Mouse (Mus musculus) hindbrain, embryonic 11.5 days (tissue): ENCODE measurements around the gene Ap3s2. TPM values are rescaled to one million over a fixed set of nuclear protein-coding genes. Genes with fewer than 3 reads are reported as not detected.

Experiments
- polyA plus RNA-seq: library from polyadenylated mRNA; unstranded; fragments of >200 nt; fragmentation: Nextera tagmentation; extraction: Ambion mirVana; gene quantifications from 2 replicates; pipeline ENCODE4 v1.2.1, GENCODE M21; 2014

Gene Ap3s2
- polyA plus RNA-seq, 1 experiment from 2014 or later, result 46.6 TPM

Other genes starting within 250 kb of the Ap3s2 start
- gene Kif7, start 204.9 kb downstream of the Ap3s2 start, polyA plus RNA-seq, result 2.7 and 3.0 TPM in 2 replicates
- gene Plin1, start 187.7 kb downstream of the Ap3s2 start, polyA plus RNA-seq, result not detected in 2 replicates
- gene Pex11a, start 177.5 kb downstream of the Ap3s2 start, polyA plus RNA-seq, result 7.6 and 8.4 TPM in 2 replicates
- gene Wdr93, start 177.5 kb downstream of the Ap3s2 start, polyA plus RNA-seq, result 0.19 and 0.60 TPM in 2 replicates
- not detected in 2 replicates for gene Mesp1, start 126.9 kb downstream of the Ap3s2 start, polyA plus RNA-seq
- gene Mesp2, start 109.9 kb downstream of the Ap3s2 start, polyA plus RNA-seq, result 0.42 and 0.78 TPM in 2 replicates
- gene Anpep, start 59.6 kb downstream of the Ap3s2 start, polyA plus RNA-seq, result 4.9 and 6.2 TPM in 2 replicates
- gene Arpin, start 14.7 kb upstream of the Ap3s2 start, polyA plus RNA-seq, result 22.5 and 24.9 TPM in 2 replicates
- 26.4 and 28.4 TPM in 2 replicates for gene Zfp710, start 104.2 kb upstream of the Ap3s2 start, polyA plus RNA-seq
- gene Idh2, start 194.7 kb upstream of the Ap3s2 start, polyA plus RNA-seq, result 331 and 352 TPM in 2 replicates